In genomic region chr2:26325386-26326181, GRCm38 (mm10) we compare ENCODE assay signal across 8 mouse cellular contexts. TPM values are rescaled to one million over a fixed set of nuclear protein-coding genes. Genes with fewer than 3 reads are reported as not detected.
A peak's percentile ranks its signal among the peaks of the same experiment; 100 is the strongest.
DNase-seq lines count a peak whose midpoint lies in the region; ATAC-seq and TF ChIP-seq lines count a peak whose summit lies in the region.

No protein-coding gene starts in this region.

- TF ChIP-seq POLR2A in thymus, adult 2 months (IDR thresholded peaks at IDR 0.05; ENCODE audit: control insufficient read depth, extremely low read depth, insufficient read depth, low read length, poor library complexity) = no peak

- peaks cover 11% of the 10 kb centered on the region; the same call in 1 of the 2 replicates for H3K36me3 ChIP-seq in thymus, adult 2 months (ENCODE audit: control insufficient read depth, insufficient read depth, low read length)
- H3K36me3 ChIP-seq in forebrain, embryonic 15.5 days = peaks cover 67% of the 10 kb centered on the region
- H3K36me3 ChIP-seq in hindbrain, postnatal 0 days (ENCODE audit: insufficient read depth, low read length) = peaks cover 52% of the 10 kb centered on the region
- peaks cover 3% of the 10 kb centered on the region for H3K36me3 ChIP-seq in liver, postnatal 0 days (replicated peaks; ENCODE audit: insufficient read depth, low read length)
- peaks cover 83% of the 10 kb centered on the region for H3K36me3 ChIP-seq in neural tube, embryonic 13.5 days

- DNase-seq in thymus, adult 2 months = peak; percentile 50
- DNase-seq in thymus, adult 18-20 months = no peak
- DNase-seq in c-Kit-positive CD71-negative TER-119-negative erythroid progenitor cells, embryonic 14.5 days (ENCODE audit: low read depth) = peak; percentile 68
- DNase-seq in hindbrain, postnatal 0 days (ENCODE audit: low spot score) = peak; percentile 83
- peak; percentile 86 for DNase-seq in liver, postnatal 0 days
- DNase-seq in urinary bladder, postnatal 10 days (ENCODE audit: low spot score) = no peak

- TF ChIP-seq EP300 in liver, postnatal 0 days (IDR thresholded peaks at IDR 0.05; ENCODE audit: low read depth) = no peak

- 77% methylated on average over 15 of the region's 15 CpGs for WGBS in thymus, adult 2 months
- 67% methylated on average over 15 of the region's 15 CpGs for WGBS in forebrain, embryonic 15.5 days
- 66% methylated on average over 15 of the region's 15 CpGs for WGBS in hindbrain, postnatal 0 days
- 55% methylated on average over 15 of the region's 15 CpGs for WGBS in liver, postnatal 0 days (ENCODE audit: insufficient replicate concordance)
- WGBS in neural tube, embryonic 13.5 days = 63% methylated on average over 15 of the region's 15 CpGs

- no peak overlapping the region for H3K4me3 ChIP-seq in thymus, adult 2 months (ENCODE audit: control insufficient read depth, insufficient read depth, low read length)
- H3K4me3 ChIP-seq in forebrain, embryonic 15.5 days = no peak overlapping the region
- no peak overlapping the region for H3K4me3 ChIP-seq in hindbrain, postnatal 0 days (ENCODE audit: low read length)
- no peak overlapping the region for H3K4me3 ChIP-seq in liver, postnatal 0 days (ENCODE audit: low read depth, low read length)
- no peak overlapping the region for H3K4me3 ChIP-seq in neural tube, embryonic 13.5 days

- H3K27me3 ChIP-seq in thymus, adult 2 months (ENCODE audit: control insufficient read depth, insufficient read depth, low read length) = no peaks in the 10 kb centered on the region
- H3K27me3 ChIP-seq in forebrain, embryonic 15.5 days = no peaks in the 10 kb centered on the region
- H3K27me3 ChIP-seq in hindbrain, postnatal 0 days (ENCODE audit: insufficient read depth, low read length) = no peaks in the 10 kb centered on the region
- H3K27me3 ChIP-seq in liver, postnatal 0 days (ENCODE audit: insufficient read depth, low read length) = no peaks in the 10 kb centered on the region
- H3K27me3 ChIP-seq in neural tube, embryonic 13.5 days = no peaks in the 10 kb centered on the region

- H3K9ac ChIP-seq in forebrain, embryonic 15.5 days (replicated peaks) = no peak overlapping the region
- H3K9ac ChIP-seq in hindbrain, postnatal 0 days (replicated peaks; ENCODE audit: low read length) = no peak overlapping the region
- H3K9ac ChIP-seq in liver, postnatal 0 days (replicated peaks) = no peak overlapping the region
- no peak overlapping the region for H3K9ac ChIP-seq in neural tube, embryonic 13.5 days

- TF ChIP-seq CTCF in thymus, adult 2 months (IDR thresholded peaks at IDR 0.05; ENCODE audit: borderline replicate concordance, control insufficient read depth, extremely low read depth, insufficient read depth, low read length, poor library complexity) = peak; percentile 95
- peak; percentile 98 for TF ChIP-seq CTCF in hindbrain, postnatal 0 days (IDR thresholded peaks at IDR 0.05; ENCODE audit: low read depth)
- peak; percentile 97 for TF ChIP-seq CTCF in liver, postnatal 0 days (IDR thresholded peaks at IDR 0.05; ENCODE audit: low read depth)

- no peak overlapping the region for H3K27ac ChIP-seq in thymus, adult 2 months (ENCODE audit: control insufficient read depth, insufficient read depth, low read length)
- H3K27ac ChIP-seq in forebrain, embryonic 15.5 days (replicated peaks) = no peak overlapping the region
- H3K27ac ChIP-seq in hindbrain, postnatal 0 days = 0 out of 2 replicates have a peak overlapping the region, but pooled peaks have one; percentile 2
- no peak overlapping the region for H3K27ac ChIP-seq in liver, postnatal 0 days (ENCODE audit: low read depth)
- no peak overlapping the region for H3K27ac ChIP-seq in neural tube, embryonic 13.5 days (replicated peaks)

- peaks cover 6% of the 10 kb centered on the region for H3K4me1 ChIP-seq in thymus, adult 2 months (replicated peaks; ENCODE audit: control insufficient read depth, insufficient read depth, low read length)
- no peaks in the 10 kb centered on the region for H3K4me1 ChIP-seq in forebrain, embryonic 15.5 days
- H3K4me1 ChIP-seq in hindbrain, postnatal 0 days (ENCODE audit: insufficient read depth, low read length) = peaks cover 4% of the 10 kb centered on the region; the same call in 1 of the 2 replicates
- H3K4me1 ChIP-seq in liver, postnatal 0 days (ENCODE audit: insufficient read depth) = no peaks in the 10 kb centered on the region
- peaks cover 29% of the 10 kb centered on the region for H3K4me1 ChIP-seq in neural tube, embryonic 13.5 days (replicated peaks)

- H3K9me3 ChIP-seq in forebrain, embryonic 15.5 days = no peaks in the 10 kb centered on the region
- H3K9me3 ChIP-seq in hindbrain, postnatal 0 days (ENCODE audit: low read length) = no peaks in the 10 kb centered on the region
- no peaks in the 10 kb centered on the region for H3K9me3 ChIP-seq in liver, postnatal 0 days (ENCODE audit: low read length)
- no peaks in the 10 kb centered on the region for H3K9me3 ChIP-seq in neural tube, embryonic 13.5 days

- no peak overlapping the region for H3K4me2 ChIP-seq in forebrain, embryonic 15.5 days (replicated peaks)
- H3K4me2 ChIP-seq in hindbrain, postnatal 0 days (ENCODE audit: low read depth, low read length) = no peak overlapping the region
- H3K4me2 ChIP-seq in liver, postnatal 0 days (ENCODE audit: low read depth, low read length) = no peak overlapping the region
- no peak overlapping the region for H3K4me2 ChIP-seq in neural tube, embryonic 13.5 days

- ATAC-seq in forebrain, embryonic 15.5 days (replicated peaks) = peak; percentile 66; the same call in 1 of the 2 replicates
- peak; percentile 61 for ATAC-seq in hindbrain, postnatal 0 days
- peak; percentile 88 for ATAC-seq in liver, postnatal 0 days
- peak; percentile 72 for ATAC-seq in neural tube, embryonic 13.5 days (ENCODE audit: low read depth)

RNA-seq across cellular contexts. Expression of gene Gpsm1, which starts 10.3 kb away (rescaled TPM):
- 39.7 and 57.7 TPM in 2 replicates for polyA plus RNA-seq in thymus, adult 2 months (2012; rRNA removed)
- polyA plus RNA-seq in forebrain, embryonic 15.5 days (2015; fragmentation: Nextera tagmentation; extraction: Ambion mirVana) = 144 and 151 TPM in 2 replicates
- total RNA-seq in hindbrain, postnatal 0 days (2014; rRNA removed) = 310 and 330 TPM in 2 replicates
- 147 and 155 TPM in 2 replicates for polyA plus RNA-seq in hindbrain, postnatal 0 days (2015; fragmentation: Nextera tagmentation; extraction: Ambion mirVana)
- polyA plus RNA-seq in liver, postnatal 0 days (2015; fragmentation: Nextera tagmentation; extraction: Ambion mirVana) = 1.9 TPM in 2 replicates
- 109 and 114 TPM in 2 replicates for polyA plus RNA-seq in neural tube, embryonic 13.5 days (2015; fragmentation: Nextera tagmentation; extraction: Ambion mirVana)

RNA-seq across cellular contexts. Expression of gene Dnlz, which starts 26.3 kb away (rescaled TPM):
- polyA plus RNA-seq in thymus, adult 2 months (2012; rRNA removed) = 31.5 and 32.0 TPM in 2 replicates
- 33.0 and 33.5 TPM in 2 replicates for polyA plus RNA-seq in forebrain, embryonic 15.5 days (2015; fragmentation: Nextera tagmentation; extraction: Ambion mirVana)
- total RNA-seq in hindbrain, postnatal 0 days (2014; rRNA removed) = 38.2 and 38.5 TPM in 2 replicates
- polyA plus RNA-seq in hindbrain, postnatal 0 days (2015; fragmentation: Nextera tagmentation; extraction: Ambion mirVana) = 25.6 and 28.2 TPM in 2 replicates
- 7.5 and 7.9 TPM in 2 replicates for polyA plus RNA-seq in liver, postnatal 0 days (2015; fragmentation: Nextera tagmentation; extraction: Ambion mirVana)
- 30.1 and 34.2 TPM in 2 replicates for polyA plus RNA-seq in neural tube, embryonic 13.5 days (2015; fragmentation: Nextera tagmentation; extraction: Ambion mirVana)

RNA-seq across cellular contexts. Expression of gene Ccdc187, which starts 31.2 kb away (rescaled TPM):
- 0.19 and 0.23 TPM in 2 replicates for polyA plus RNA-seq in thymus, adult 2 months (2012; rRNA removed)
- 0.18 and 0.24 TPM in 2 replicates for polyA plus RNA-seq in forebrain, embryonic 15.5 days (2015; fragmentation: Nextera tagmentation; extraction: Ambion mirVana)
- 1.3 and 2.7 TPM in 2 replicates for total RNA-seq in hindbrain, postnatal 0 days (2014; rRNA removed)
- polyA plus RNA-seq in hindbrain, postnatal 0 days (2015; fragmentation: Nextera tagmentation; extraction: Ambion mirVana) = 0.18 TPM in 2 replicates
- polyA plus RNA-seq in liver, postnatal 0 days (2015; fragmentation: Nextera tagmentation; extraction: Ambion mirVana) = 0.01 TPM in 1 of 2 replicates, not detected in the other
- polyA plus RNA-seq in neural tube, embryonic 13.5 days (2015; fragmentation: Nextera tagmentation; extraction: Ambion mirVana) = 0.06 and 0.08 TPM in 2 replicates

RNA-seq across cellular contexts. Expression of gene Card9, which starts 35.1 kb away (rescaled TPM):
- polyA plus RNA-seq in thymus, adult 2 months (2012; rRNA removed) = 39.1 and 51.0 TPM in 2 replicates
- 1.4 and 1.5 TPM in 2 replicates for polyA plus RNA-seq in forebrain, embryonic 15.5 days (2015; fragmentation: Nextera tagmentation; extraction: Ambion mirVana)
- 2.0 and 24.2 TPM in 2 replicates for total RNA-seq in hindbrain, postnatal 0 days (2014; rRNA removed)
- polyA plus RNA-seq in hindbrain, postnatal 0 days (2015; fragmentation: Nextera tagmentation; extraction: Ambion mirVana) = 1.5 and 1.6 TPM in 2 replicates
- 2.1 and 2.2 TPM in 2 replicates for polyA plus RNA-seq in liver, postnatal 0 days (2015; fragmentation: Nextera tagmentation; extraction: Ambion mirVana)
- 1.3 and 2.0 TPM in 2 replicates for polyA plus RNA-seq in neural tube, embryonic 13.5 days (2015; fragmentation: Nextera tagmentation; extraction: Ambion mirVana)

RNA-seq across cellular contexts. Expression of gene Snapc4, which starts 54.9 kb away (rescaled TPM):
- polyA plus RNA-seq in thymus, adult 2 months (2012; rRNA removed) = 59.2 and 60.4 TPM in 2 replicates
- polyA plus RNA-seq in forebrain, embryonic 15.5 days (2015; fragmentation: Nextera tagmentation; extraction: Ambion mirVana) = 31.4 and 31.6 TPM in 2 replicates
- 44.7 and 56.4 TPM in 2 replicates for total RNA-seq in hindbrain, postnatal 0 days (2014; rRNA removed)
- 25.6 and 26.1 TPM in 2 replicates for polyA plus RNA-seq in hindbrain, postnatal 0 days (2015; fragmentation: Nextera tagmentation; extraction: Ambion mirVana)
- polyA plus RNA-seq in liver, postnatal 0 days (2015; fragmentation: Nextera tagmentation; extraction: Ambion mirVana) = 5.0 and 5.5 TPM in 2 replicates
- polyA plus RNA-seq in neural tube, embryonic 13.5 days (2015; fragmentation: Nextera tagmentation; extraction: Ambion mirVana) = 25.4 and 26.8 TPM in 2 replicates

Comparison
In these comparisons a context has a peak if more than half of its experiments do, and no peak if none do; other contexts are left out.
1. DNase-seq: peak in thymus, adult 2 months (single experiment), c-Kit-positive CD71-negative TER-119-negative erythroid progenitor cells, embryonic 14.5 days (single experiment), hindbrain, postnatal 0 days (single experiment) and liver, postnatal 0 days (single experiment); none in thymus, adult 18-20 months (0 of 2) and urinary bladder, postnatal 10 days (single experiment).
2. RNA of gene Gpsm1, which starts 10.3 kb away (polyA plus RNA-seq): 147 to 155 TPM in hindbrain, postnatal 0 days, 144 to 151 TPM in forebrain, embryonic 15.5 days, 109 to 114 TPM in neural tube, embryonic 13.5 days and 39.7 to 57.7 TPM in thymus, adult 2 months; 1.9 TPM in liver, postnatal 0 days; every median in the first group is over 10 times any median in the second.
3. Peak in every context shown above with its lines, with median percentiles within 50 percentile points of each other: CTCF ChIP-seq and ATAC-seq.